Mouse (Mus musculus) thymus, postnatal 4 days (tissue): ENCODE measurements around the gene Casz1.

Source experiments
- DNase-seq: peaks from one replicate; pipeline ENCODE4 v3.0.0; 2021

The Casz1 gene

GRCm38 (mm10) chr4:148803636-148804035, 593 bp upstream of the Casz1 start:
- no peak for DNase-seq

- DNase-seq = no peak
Measured at GRCm38 (mm10) chr4:148804780-148805160, 541 bp downstream of the Casz1 start.

- DNase-seq = no peak
Measured at GRCm38 (mm10) chr4:148805161-148805810, 1.1 kb downstream of the Casz1 start.

- no peak for DNase-seq
Measured at GRCm38 (mm10) chr4:148805811-148806747, 1.9 kb downstream of the Casz1 start.

- DNase-seq = peak; percentile 58
Measured at GRCm38 (mm10) chr4:148806836-148807235, 2.6 kb downstream of the Casz1 start.

- no peak for DNase-seq
Measured at GRCm38 (mm10) chr4:148807397-148807796, 3.2 kb downstream of the Casz1 start.

DNA sequence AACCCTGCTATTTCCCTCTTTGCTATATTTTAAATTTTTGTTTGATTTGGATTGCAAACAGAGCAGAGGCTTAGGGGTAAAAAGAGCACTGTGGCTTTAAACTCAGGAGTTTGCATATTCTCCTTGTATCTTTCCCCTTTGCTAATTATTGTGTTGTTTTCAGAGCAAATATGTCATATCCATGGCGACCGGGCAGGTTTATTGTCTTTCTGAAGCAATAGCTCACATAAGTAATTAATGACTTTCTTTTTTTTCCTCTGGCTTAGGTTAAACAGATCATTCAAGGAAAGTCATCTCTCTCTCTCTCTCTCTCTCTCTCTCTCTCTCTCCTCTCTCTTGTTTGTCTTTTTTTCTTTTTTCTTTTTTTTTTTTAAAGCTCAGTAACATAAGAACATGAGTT, 4.6 kb downstream of the Casz1 start:
- no peak for DNase-seq

DNA sequence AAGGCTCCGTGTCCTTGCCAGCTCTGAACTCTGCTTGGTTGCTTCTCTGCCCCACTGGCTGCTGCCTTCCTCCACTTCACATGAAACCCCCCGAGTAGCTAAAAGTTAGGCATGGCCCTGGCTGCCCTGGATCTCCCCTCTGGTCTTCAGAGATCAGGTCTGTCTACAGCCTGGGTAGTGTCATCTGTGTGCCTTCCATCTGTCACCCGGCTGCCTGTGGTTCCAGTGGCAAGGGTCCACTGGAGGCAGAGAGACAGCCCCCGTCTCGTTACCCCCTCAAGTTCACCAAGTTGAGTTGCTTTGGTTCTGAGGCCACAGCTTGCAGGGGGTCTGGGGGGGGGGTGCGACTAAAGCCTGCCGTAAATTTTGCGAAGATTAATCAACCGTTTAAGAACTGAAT, 6.5 kb downstream of the Casz1 start:
- DNase-seq = no peak

- no peak for DNase-seq
Measured at GRCm38 (mm10) chr4:148811940-148812339, 7.7 kb downstream of the Casz1 start.

- DNase-seq = no peak
Measured at GRCm38 (mm10) chr4:148813247-148813646, 9.0 kb downstream of the Casz1 start.

DNA sequence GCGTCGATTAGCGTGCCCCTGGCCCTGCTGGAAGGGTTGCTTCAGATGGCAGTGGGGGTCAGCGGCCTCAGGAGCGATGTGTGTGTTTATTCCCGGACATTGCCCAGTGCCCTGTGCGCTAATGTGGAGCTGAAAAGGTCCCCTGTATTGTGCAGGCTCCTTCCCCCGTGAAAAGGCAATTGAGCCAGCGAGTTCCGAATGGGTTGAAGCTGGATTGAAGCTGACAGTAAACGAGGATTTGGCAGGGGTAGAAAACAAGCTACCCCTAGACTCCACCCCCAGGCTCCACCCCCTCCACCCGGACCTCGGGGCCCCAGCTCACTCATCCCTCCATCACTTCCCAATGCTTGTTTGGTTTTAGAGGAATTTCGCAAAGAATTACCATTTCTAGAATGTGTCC, 12.3 kb downstream of the Casz1 start:
- no peak for DNase-seq

DNA sequence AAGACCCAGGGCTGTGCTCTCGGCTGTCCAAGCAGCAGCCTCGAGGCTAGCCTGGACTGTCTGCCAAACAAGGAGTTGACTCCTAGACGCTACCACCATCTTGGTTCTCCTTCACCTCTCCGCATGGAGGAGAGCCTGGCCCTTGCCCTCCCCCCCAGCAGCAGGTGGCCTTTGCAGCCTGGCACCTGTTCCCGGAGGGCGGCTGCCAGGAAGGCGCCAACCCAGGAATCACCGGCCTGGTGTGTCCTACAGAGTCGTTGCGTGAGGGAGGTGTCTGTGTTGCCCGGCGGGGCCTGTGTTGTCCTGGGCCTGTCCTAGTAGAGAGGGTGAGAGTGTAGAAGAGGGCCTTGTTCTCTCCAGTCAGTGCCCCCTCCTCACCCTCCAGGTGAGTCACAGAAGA, 13.9 kb downstream of the Casz1 start:
- DNase-seq = no peak

DNA sequence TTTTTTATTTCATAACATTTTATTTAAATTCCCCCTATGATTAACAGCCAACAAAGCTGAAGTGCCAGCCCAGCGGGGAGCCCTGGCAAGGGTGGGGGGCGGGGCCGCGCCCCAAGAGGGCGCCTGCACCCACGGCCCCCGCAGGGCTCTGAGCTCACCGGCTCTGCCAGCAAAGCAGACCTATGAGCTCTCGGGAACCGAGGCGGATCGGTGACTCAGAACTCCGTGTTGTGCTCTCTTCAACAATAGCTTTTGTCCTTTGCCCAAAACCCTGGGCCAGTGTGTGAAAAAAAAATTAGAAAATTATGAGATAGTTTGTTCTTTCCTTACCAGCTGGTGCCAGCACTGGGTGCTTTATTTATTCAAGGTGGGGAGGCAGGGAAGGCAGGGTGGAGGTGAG, 15.9 kb downstream of the Casz1 start:
- DNase-seq = no peak

DNA sequence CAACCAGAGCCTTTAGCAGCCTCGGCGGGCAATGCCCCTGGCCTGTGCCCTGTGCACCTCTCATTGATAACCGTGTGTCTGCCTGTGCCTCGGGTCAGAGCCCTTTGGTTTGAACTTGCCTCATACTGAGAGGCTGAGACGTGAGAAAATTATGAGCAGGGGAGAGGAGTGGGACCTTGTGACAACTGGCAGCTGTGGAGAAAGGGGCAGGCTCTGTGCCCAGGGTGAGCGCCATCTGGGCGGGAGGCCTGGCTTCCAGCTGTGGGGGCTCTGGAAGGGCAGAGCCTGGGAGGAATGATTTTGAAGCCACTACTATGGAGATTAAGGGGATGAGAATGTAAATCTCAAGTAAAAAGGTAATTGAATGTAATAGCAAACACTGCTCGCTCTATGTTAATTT, 19.1 kb downstream of the Casz1 start:
- no peak for DNase-seq

DNA sequence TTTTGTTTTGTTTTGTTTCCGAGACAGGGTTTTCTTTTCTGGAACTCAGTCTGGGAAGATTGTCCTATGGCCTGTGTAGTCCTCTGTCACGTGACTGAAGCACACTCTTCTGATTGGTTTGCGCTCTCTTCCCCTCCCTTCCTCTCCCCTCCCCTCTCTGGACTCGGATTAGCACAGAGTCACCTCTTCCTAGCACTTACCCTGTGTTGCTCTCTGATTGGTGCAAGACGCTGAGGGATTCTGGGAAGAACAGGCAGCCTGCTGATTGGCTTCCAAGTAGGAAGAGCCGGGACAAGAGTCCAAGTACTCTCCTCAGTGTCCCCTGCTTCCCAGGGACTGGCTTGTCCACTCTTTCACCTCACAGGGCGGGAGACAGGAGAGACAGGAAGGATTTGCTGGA, 26.1 kb downstream of the Casz1 start:
- DNase-seq = no peak

DNA sequence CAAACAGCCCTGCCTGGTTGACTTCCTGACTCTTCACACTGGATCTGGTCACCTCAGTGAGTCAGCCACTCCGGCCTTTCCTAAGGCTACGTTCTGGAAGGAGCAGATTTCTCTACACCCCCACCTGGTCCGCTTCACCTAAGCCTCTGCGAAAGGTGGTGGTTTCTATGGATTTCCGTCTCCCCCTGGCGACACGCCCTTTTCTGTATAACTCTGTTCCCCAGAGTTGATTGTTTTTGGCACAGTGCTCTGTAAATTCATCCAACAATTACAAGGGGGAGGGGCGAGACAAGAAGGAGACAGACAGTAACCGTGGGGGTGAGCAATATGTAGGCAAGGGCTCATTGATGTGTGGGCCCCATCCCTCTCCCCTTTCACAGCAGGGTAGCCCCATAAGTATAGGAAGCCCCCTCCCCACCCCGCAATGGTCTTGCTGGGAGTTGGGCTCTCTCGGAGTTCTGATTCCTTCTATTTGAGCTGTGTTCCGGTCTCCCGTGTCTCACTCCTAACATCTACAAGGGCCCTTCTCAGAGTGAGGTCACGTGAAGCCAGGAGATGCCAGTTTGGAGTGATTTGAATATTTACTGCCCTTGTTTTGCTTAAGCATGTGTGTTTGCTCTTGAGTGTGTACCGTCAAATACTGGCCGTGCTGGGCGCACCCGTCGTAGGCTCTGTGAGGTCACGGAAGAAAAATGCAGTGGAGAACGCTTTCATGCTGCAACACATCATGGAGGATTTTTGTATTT, 29.2 kb downstream of the Casz1 start:
- DNase-seq = no peak

DNA sequence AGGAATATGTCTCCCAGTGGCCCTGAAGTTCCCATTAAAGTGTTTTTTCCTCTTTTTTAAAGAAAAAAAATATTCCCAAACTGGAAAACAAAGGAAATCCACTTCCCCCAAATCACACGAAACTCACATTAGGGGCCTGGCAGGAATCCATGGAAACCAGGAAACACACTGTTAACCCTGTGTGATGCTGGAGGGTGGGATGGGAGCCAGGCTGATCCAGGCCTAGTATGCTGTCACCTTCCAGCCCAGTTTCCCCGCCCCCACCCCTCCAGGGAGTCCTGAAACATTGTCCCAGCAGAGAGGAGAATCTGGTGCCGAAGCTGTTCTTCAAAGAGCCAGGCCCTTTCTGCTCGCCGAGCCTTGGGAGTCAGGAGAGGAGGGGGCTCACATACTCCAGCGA, 32.2 kb downstream of the Casz1 start:
- no peak for DNase-seq

DNA sequence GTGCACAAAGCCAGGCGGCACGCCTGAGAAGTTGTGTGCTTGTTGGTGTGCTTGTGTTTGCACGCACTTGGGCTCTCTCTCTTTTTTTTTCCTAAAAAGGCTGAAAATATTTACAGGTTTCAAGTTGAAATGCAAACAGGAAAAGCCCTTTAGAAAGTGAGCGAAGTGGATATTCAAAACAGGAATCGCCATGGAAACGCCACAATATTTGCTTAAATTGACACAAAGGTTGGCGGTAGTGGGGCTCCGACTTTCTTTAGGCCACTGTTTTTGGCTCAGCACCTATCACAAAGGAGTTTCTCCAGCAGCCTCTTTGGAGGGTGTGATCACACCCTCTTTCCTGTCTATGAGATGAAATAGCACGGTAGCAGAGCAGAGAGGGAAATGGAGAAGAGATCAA, 32.8 kb downstream of the Casz1 start:
- no peak for DNase-seq

DNA sequence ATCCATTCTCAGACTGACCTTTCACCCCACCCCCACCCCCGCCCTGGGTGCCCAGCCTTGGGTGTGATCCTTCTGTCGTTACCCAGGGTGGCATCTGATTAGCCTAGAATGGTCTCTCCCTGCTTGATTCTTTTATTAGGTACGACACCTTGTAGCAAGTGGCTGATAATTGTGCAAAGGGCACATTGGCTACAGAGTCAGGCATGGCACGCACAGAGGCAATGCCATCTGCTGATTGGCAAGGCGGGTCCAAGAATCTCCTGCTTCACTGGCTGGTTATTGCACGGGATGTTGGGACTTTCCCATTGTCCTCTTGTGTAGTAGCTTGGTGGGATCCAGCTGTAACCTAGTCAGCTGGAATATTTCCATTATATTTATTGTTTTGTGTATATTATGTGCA, 33.4 kb downstream of the Casz1 start:
- no peak for DNase-seq

GRCm38 (mm10) chr4:148842302-148842701, 38.1 kb downstream of the Casz1 start:
- no peak for DNase-seq

DNA sequence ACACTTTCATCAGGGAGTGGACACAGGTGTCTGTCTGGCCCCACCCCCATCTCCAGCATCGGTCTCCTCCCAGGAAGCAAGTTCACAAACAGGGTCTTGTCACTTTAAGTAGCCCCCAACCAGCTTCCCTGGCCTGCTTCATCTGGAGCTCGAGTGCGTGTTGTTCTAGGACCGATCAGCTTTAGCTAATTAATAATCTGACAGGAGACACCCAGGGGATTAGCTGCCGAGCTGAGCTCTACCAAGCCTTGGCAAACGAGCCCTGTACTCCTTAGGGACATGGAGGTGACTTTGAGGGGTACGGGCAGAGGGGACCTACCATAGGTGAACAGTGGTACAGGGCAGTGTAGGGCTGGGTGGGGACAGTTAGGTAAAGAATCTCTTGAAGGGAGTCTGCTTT, 40.7 kb downstream of the Casz1 start:
- DNase-seq = no peak

DNA sequence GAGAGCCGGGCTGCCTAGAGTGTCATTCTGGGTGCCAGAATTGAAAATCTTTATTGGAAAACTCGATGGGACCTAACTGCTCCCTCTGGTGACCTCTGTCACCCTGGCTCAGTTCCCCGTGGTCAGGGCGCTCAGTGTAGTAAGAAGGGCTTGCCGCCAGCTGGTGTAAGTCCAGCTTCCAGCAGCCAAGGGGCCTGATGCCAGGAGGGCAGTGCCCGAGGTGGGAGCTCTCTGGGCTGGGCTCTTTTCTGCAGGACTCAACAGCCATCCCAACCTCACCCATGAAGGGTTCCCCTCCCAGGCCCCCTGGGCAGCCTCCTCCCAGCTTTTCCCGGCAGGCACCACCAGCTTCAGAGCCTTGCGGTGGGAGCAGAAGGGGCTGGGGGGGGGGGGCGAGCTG, 42.0 kb downstream of the Casz1 start:
- DNase-seq = no peak

DNA sequence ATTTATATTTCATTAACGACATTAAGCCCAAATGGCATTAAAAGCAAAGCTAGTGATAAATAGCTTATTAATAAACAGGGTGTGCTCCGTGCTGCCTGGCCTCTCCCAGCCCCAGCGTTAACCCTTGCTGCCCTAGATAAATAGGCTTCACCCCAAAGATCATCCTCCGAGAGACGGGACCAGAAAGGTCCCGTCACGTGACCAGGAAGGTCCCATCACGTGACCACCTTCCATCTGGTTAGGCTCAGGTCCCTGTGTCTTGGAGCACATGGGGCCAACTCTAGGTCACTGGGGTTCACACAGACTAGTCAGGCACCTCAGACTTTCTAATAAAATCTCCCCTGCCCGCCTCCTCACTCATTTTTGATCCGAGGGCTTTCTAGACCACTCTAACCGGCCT, 42.5 kb downstream of the Casz1 start:
- DNase-seq = no peak

- DNase-seq = no peak
Measured at GRCm38 (mm10) chr4:148847636-148848035, 43.4 kb downstream of the Casz1 start.
